Mouse (Mus musculus) ES-E14 (cell line): Measurements from ENCODE around the gene Rap1gap2. TPM values are rescaled to one million over a fixed set of nuclear protein-coding genes. Genes with fewer than 3 reads are reported as not detected.

Experiments
- DNase-seq: peaks from one replicate; pipeline ENCODE4 v3.0.0-alpha.2; 2013; ENCODE audit warnings: low read depth, low spot score
- H3K27ac ChIP-seq: 2 replicates; pipeline ENCODE4 v1.5.1; 2012; ENCODE audit warnings: low read depth, mild to moderate bottlenecking, low read length, moderate library complexity, mixed read lengths; ENCODE audit not compliant: poor library complexity, insufficient read depth, severe bottlenecking
- H3K36me3 ChIP-seq: 2 replicates; pipeline ENCODE4 v1.6.1; 2012; ENCODE audit warnings: mild to moderate bottlenecking, low read length, moderate library complexity, mixed read lengths; ENCODE audit not compliant: control insufficient read depth, poor library complexity, insufficient read depth, severe bottlenecking
- H3K4me1 ChIP-seq, 2 experiments: fragments of 150-350 bp in 1 of 2; sonication (generic) in 1 of 2; 2 replicates each; pipeline ENCODE4 v1.6.1; 2012; ENCODE audit warnings: low read length in 2 of 2, mild to moderate bottlenecking in 1 of 2, mixed read lengths in 1 of 2; ENCODE audit not compliant: control insufficient read depth in 2 of 2, insufficient read depth in 2 of 2, poor library complexity in 1 of 2
- H3K4me3 ChIP-seq, 2 experiments: fragments of 150-350 bp in 1 of 2; sonication (generic) in 1 of 2; 2 replicates each; pipeline ENCODE4 v1.5.1; 2012; ENCODE audit warnings: low read length in 2 of 2, low read depth in 1 of 2, mild to moderate bottlenecking in 1 of 2, mixed read lengths in 1 of 2; ENCODE audit not compliant: insufficient read depth in 1 of 2, poor library complexity in 1 of 2, severe bottlenecking in 1 of 2
- H3K9ac ChIP-seq: 2 replicates; pipeline ENCODE4 v1.6.1; 2012; ENCODE audit warnings: low read depth, mild to moderate bottlenecking, low read length, mixed read lengths; ENCODE audit not compliant: poor library complexity, insufficient read depth, severe bottlenecking
- H3K9me3 ChIP-seq: fragments of 150-350 bp; sonication (generic); 2 replicates; pipeline ENCODE4 v1.6.1; 2012; ENCODE audit warnings: low read depth, mild to moderate bottlenecking, low read length; ENCODE audit not compliant: control insufficient read depth, insufficient read depth
- CHD2 ChIP-seq: IDR thresholded peaks from 2 replicates; pipeline ENCODE4 v1.6.1; 2014; ENCODE audit warnings: mild to moderate bottlenecking, low read depth, low read length, inconsistent platforms
- HCFC1 ChIP-seq: IDR thresholded peaks from 2 replicates; pipeline ENCODE4 v1.6.1; 2012; ENCODE audit warnings: low read length, inconsistent platforms, borderline replicate concordance; ENCODE audit not compliant: insufficient read depth
- MAFK ChIP-seq: IDR thresholded peaks from 2 replicates; pipeline ENCODE4 v1.6.1; 2014; ENCODE audit warnings: mild to moderate bottlenecking, low read depth, low read length, inconsistent platforms; ENCODE audit not compliant: insufficient read depth
- ZC3H11A ChIP-seq: IDR thresholded peaks from 2 replicates; pipeline ENCODE4 v1.6.1; 2012; ENCODE audit warnings: low read depth, mild to moderate bottlenecking, inconsistent platforms, low read length, borderline replicate concordance
- ZNF384 ChIP-seq: IDR thresholded peaks from 2 replicates; pipeline ENCODE4 v1.6.1; 2012; ENCODE audit warnings: low read depth, low read length, inconsistent platforms
- in situ Hi-C, 2 experiments: fragments of 600-800 bp; cut with MboI; formaldehyde crosslinking; loops; one replicate each; pipeline ENCODE4 v1.15.1; 2025; ENCODE audit warnings: low sequenced_read_pairs in 2 of 2, inconsistent platforms in 1 of 2; ENCODE audit not compliant: unreplicated experiment in 2 of 2
- total RNA-seq: library from RNA; depleted of rRNA; stranded (reverse); fragments of 300-350 nt; gene quantifications from 2 replicates; pipeline ENCODE4 v1.2.3, GENCODE M21; 2012

The Rap1gap2 gene
- total RNA-seq, 1 experiment, result 2.7 TPM

- Histone ChIP-seq H3K9me3 (no peaks in the 10 kb centered on the region), H3K4me3 (no peak overlapping the region), H3K27ac (no peak overlapping the region), H3K36me3 (no peaks in the 10 kb centered on the region), H3K9ac (no peak overlapping the region), H3K4me1 (no peaks in the 10 kb centered on the region)
- in situ Hi-C loops, result no loop called here
- TF ChIP-seq HCFC1, result no peak
- no peak for TF ChIP-seq ZNF384
- no peak for TF ChIP-seq MAFK
- no peak for TF ChIP-seq CHD2
- TF ChIP-seq ZC3H11A, result no peak
- DNase-seq, result no peak
These were observed 94.6 kb downstream of the Rap1gap2 start for GRCm38 (mm10) chr11:74516112-74516511.

- Histone ChIP-seq H3K4me1 (no peaks in the 10 kb centered on the region), H3K9me3 (no peaks in the 10 kb centered on the region), H3K36me3 (no peaks in the 10 kb centered on the region), H3K4me3 (no peak overlapping the region), H3K9ac (no peak overlapping the region), H3K27ac (no peak overlapping the region)
- in situ Hi-C loops, result no loop called here
- no peak for DNase-seq
- TF ChIP-seq HCFC1 (no peak), CHD2 (no peak), MAFK (no peak), ZNF384 (no peak)
These were observed 95.7 kb downstream of the Rap1gap2 start for GRCm38 (mm10) chr11:74515046-74515445.

- in situ Hi-C loops, result no loop called here
These were observed 98.1 kb downstream of the Rap1gap2 start for GRCm38 (mm10) chr11:74512595-74512994.

GRCm38 (mm10) chr11:74506275-74506674 lies 104.4 kb downstream of the Rap1gap2 start:
- H3K4me1 ChIP-seq, result no peaks in the 10 kb centered on the region
- H3K4me3 ChIP-seq, result no peak overlapping the region
- no peak overlapping the region for H3K27ac ChIP-seq
- no peak overlapping the region for H3K9ac ChIP-seq
- DNase-seq, result no peak
- TF ChIP-seq ZC3H11A (no peak), HCFC1 (no peak), CHD2 (no peak), MAFK (no peak), ZNF384 (no peak)
- H3K9me3 ChIP-seq, result no peaks in the 10 kb centered on the region
- in situ Hi-C loops, result no loop called here
- H3K36me3 ChIP-seq, result no peaks in the 10 kb centered on the region

More at GRCm38 (mm10) chr11:74512595-74512994, 98.1 kb downstream of the Rap1gap2 start:
- no peaks in the 10 kb centered on the region for H3K4me1 ChIP-seq
- no peak overlapping the region for H3K9ac ChIP-seq
- no peak overlapping the region for H3K27ac ChIP-seq
- TF ChIP-seq ZC3H11A, result no peak
- no peak overlapping the region for H3K4me3 ChIP-seq
- no peaks in the 10 kb centered on the region for H3K9me3 ChIP-seq
- DNase-seq, result no peak
- H3K36me3 ChIP-seq, result no peaks in the 10 kb centered on the region

- TF ChIP-seq MAFK, result no peak
- no peak for TF ChIP-seq HCFC1
- no peak for TF ChIP-seq CHD2
- no peak for TF ChIP-seq ZC3H11A
- TF ChIP-seq ZNF384, result no peak
- in situ Hi-C loops, result no loop called here
- Histone ChIP-seq H3K4me3 (no peak overlapping the region), H3K9me3 (no peaks in the 10 kb centered on the region), H3K9ac (no peak overlapping the region), H3K36me3 (no peaks in the 10 kb centered on the region), H3K27ac (no peak overlapping the region), H3K4me1 (no peaks in the 10 kb centered on the region)
- DNase-seq, result no peak
These were observed 108.2 kb downstream of the Rap1gap2 start for GRCm38 (mm10) chr11:74502485-74502884.
